Comparison of ENCODE assay signal across 11 mouse cellular contexts in genomic region chr12:8900107-8900698, GRCm38 (mm10). TPM values are rescaled to one million over a fixed set of nuclear protein-coding genes. Genes with fewer than 3 reads are reported as not detected.
DNase-seq lines count a peak whose midpoint lies in the region; ATAC-seq and TF ChIP-seq lines count a peak whose summit lies in the region.
"Had no signal": no experiment of that assay in that cellular context is flagged by ENCODE, and none has a peak within 500 bp of the region (broad histone marks: within the 10 kb centered on the region; RNA-seq: fewer than 3 reads in every experiment).

No protein-coding gene starts in this region.

- TF ChIP-seq EP300 in lung, postnatal 0 days (IDR thresholded peaks at IDR 0.05), result peak; percentile 65; the same call in 1 of the 2 replicates

- H3K4me1 ChIP-seq in heart, embryonic 11.5 days (ENCODE audit: control insufficient read depth, insufficient read depth, low read length), result peaks cover 27% of the 10 kb centered on the region
- H3K4me1 ChIP-seq in lung, postnatal 0 days (ENCODE audit: insufficient read depth, low read depth, low read length), result peaks cover 12% of the 10 kb centered on the region; the same call in 1 of the 2 replicates
- peaks cover 39% of the 10 kb centered on the region for H3K4me1 ChIP-seq in embryonic facial prominence, embryonic 12.5 days
- H3K4me1 ChIP-seq in neural tube, embryonic 15.5 days, result peaks cover 22% of the 10 kb centered on the region

- no peak overlapping the region for H3K4me3 ChIP-seq in heart, embryonic 11.5 days (ENCODE audit: low read depth, low read length)
- no peak overlapping the region for H3K4me3 ChIP-seq in lung, postnatal 0 days (ENCODE audit: low read depth, low read length)
- no peak overlapping the region for H3K4me3 ChIP-seq in embryonic facial prominence, embryonic 12.5 days
- H3K4me3 ChIP-seq in neural tube, embryonic 15.5 days (replicated peaks), result no peak overlapping the region

- H3K9me3 ChIP-seq in heart, embryonic 11.5 days (replicated peaks; ENCODE audit: control insufficient read depth, low read length), result no peaks in the 10 kb centered on the region
- H3K9me3 ChIP-seq in lung, postnatal 0 days (ENCODE audit: low read length), result no peaks in the 10 kb centered on the region
- no peaks in the 10 kb centered on the region for H3K9me3 ChIP-seq in embryonic facial prominence, embryonic 12.5 days
- H3K9me3 ChIP-seq in neural tube, embryonic 15.5 days (replicated peaks), result no peaks in the 10 kb centered on the region

- no peak overlapping the region for H3K4me2 ChIP-seq in heart, embryonic 11.5 days
- no peak overlapping the region for H3K4me2 ChIP-seq in lung, postnatal 0 days (replicated peaks; ENCODE audit: low read depth, low read length)
- no peak overlapping the region for H3K4me2 ChIP-seq in embryonic facial prominence, embryonic 12.5 days (replicated peaks)
- no peak overlapping the region for H3K4me2 ChIP-seq in neural tube, embryonic 15.5 days

- no peak for ATAC-seq in heart, embryonic 11.5 days (replicated peaks; ENCODE audit: insufficient number of reproducible peaks, low FRiP score, low TSS enrichment)
- peak; percentile 51 for ATAC-seq in lung, postnatal 0 days
- peak; percentile 38; the same call in 1 of the 2 replicates for ATAC-seq in embryonic facial prominence, embryonic 12.5 days (ENCODE audit: insufficient number of reproducible peaks, insufficient read depth, low FRiP score, low TSS enrichment)
- no peak for ATAC-seq in neural tube, embryonic 15.5 days (ENCODE audit: low FRiP score)
- no peak for ATAC-seq in frontal cortex, adult (ENCODE audit: low TSS enrichment)

- H3K36me3 ChIP-seq in heart, embryonic 11.5 days (ENCODE audit: control insufficient read depth, insufficient read depth, low read length), result no peaks in the 10 kb centered on the region
- H3K36me3 ChIP-seq in lung, postnatal 0 days (ENCODE audit: insufficient read depth, low read length), result no peaks in the 10 kb centered on the region
- H3K36me3 ChIP-seq in embryonic facial prominence, embryonic 12.5 days, result no peaks in the 10 kb centered on the region
- H3K36me3 ChIP-seq in neural tube, embryonic 15.5 days, result no peaks in the 10 kb centered on the region

- H3K9ac ChIP-seq in heart, embryonic 11.5 days (ENCODE audit: low read depth, low read length), result no peak overlapping the region
- H3K9ac ChIP-seq in lung, postnatal 0 days (replicated peaks; ENCODE audit: low read depth), result no peak overlapping the region
- no peak overlapping the region for H3K9ac ChIP-seq in embryonic facial prominence, embryonic 12.5 days
- no peak overlapping the region for H3K9ac ChIP-seq in neural tube, embryonic 15.5 days (replicated peaks)

- 13% methylated on average over 4 of the region's 4 CpGs for WGBS in heart, embryonic 11.5 days (ENCODE audit: insufficient replicate concordance)
- WGBS in lung, postnatal 0 days, result 24% methylated on average over 4 of the region's 4 CpGs
- WGBS in embryonic facial prominence, embryonic 12.5 days, result 19% methylated on average over 4 of the region's 4 CpGs
- 26% methylated on average over 4 of the region's 4 CpGs for WGBS in neural tube, embryonic 15.5 days

- H3K27ac ChIP-seq in heart, embryonic 11.5 days (ENCODE audit: low read depth, low read length), result peak overlapping the region; percentile 60; the same call in 1 of the 2 replicates
- peak overlapping the region; percentile 32; the same call in 1 of the 2 replicates for H3K27ac ChIP-seq in lung, postnatal 0 days (ENCODE audit: low read length)
- peak overlapping the region; percentile 74 for H3K27ac ChIP-seq in embryonic facial prominence, embryonic 12.5 days
- H3K27ac ChIP-seq in neural tube, embryonic 15.5 days (replicated peaks), result 0 out of 2 replicates have a peak overlapping the region, but pooled peaks have one; percentile 37
- H3K27ac ChIP-seq: macrophage had no signal

- peak; percentile 41 for TF ChIP-seq CTCF in lung, postnatal 0 days (IDR thresholded peaks at IDR 0.05)

- DNase-seq in heart, adult 9 months (ENCODE audit: low spot score in 2 of 2), result no peak
- no peak for DNase-seq in lung, postnatal 0 days (ENCODE audit: low spot score)
- DNase-seq in lung, postnatal 25 days (ENCODE audit: low spot score), result no peak
- no peak for DNase-seq in T-cell, adult 2 months (ENCODE audit: low spot score)
- DNase-seq: liver; right cerebral cortex, postnatal 25 days had no signal

- no peaks in the 10 kb centered on the region for H3K27me3 ChIP-seq in heart, embryonic 11.5 days (ENCODE audit: control insufficient read depth, insufficient read depth, low read length)
- H3K27me3 ChIP-seq in lung, postnatal 0 days (replicated peaks; ENCODE audit: insufficient read depth, low read length), result no peaks in the 10 kb centered on the region
- no peaks in the 10 kb centered on the region for H3K27me3 ChIP-seq in embryonic facial prominence, embryonic 12.5 days
- H3K27me3 ChIP-seq in neural tube, embryonic 15.5 days (replicated peaks), result no peaks in the 10 kb centered on the region

RNA-seq across cellular contexts. Expression of gene Laptm4a, which starts 21.3 kb away (rescaled TPM):
- polyA plus RNA-seq in heart, embryonic 11.5 days (2014; fragmentation: Nextera tagmentation; extraction: Ambion mirVana), result 125 and 268 TPM in 2 replicates
- polyA plus RNA-seq in lung, postnatal 0 days (2015; fragmentation: Nextera tagmentation; extraction: Ambion mirVana), result 467 and 484 TPM in 2 replicates
- polyA plus RNA-seq in embryonic facial prominence, embryonic 12.5 days (2016; fragmentation: Nextera tagmentation; extraction: Ambion mirVana), result 271 and 307 TPM in 2 replicates
- 197 and 217 TPM in 2 replicates for polyA plus RNA-seq in neural tube, embryonic 15.5 days (2015; fragmentation: Nextera tagmentation; extraction: Ambion mirVana)

RNA-seq across cellular contexts. Expression of gene Matn3, which starts 47.5 kb away (rescaled TPM):
- 0.67 and 1.3 TPM in 2 replicates for polyA plus RNA-seq in heart, embryonic 11.5 days (2014; fragmentation: Nextera tagmentation; extraction: Ambion mirVana)
- 0.33 and 0.52 TPM in 2 replicates for polyA plus RNA-seq in lung, postnatal 0 days (2015; fragmentation: Nextera tagmentation; extraction: Ambion mirVana)
- 2.0 and 2.1 TPM in 2 replicates for polyA plus RNA-seq in embryonic facial prominence, embryonic 12.5 days (2016; fragmentation: Nextera tagmentation; extraction: Ambion mirVana)
- polyA plus RNA-seq in neural tube, embryonic 15.5 days (2015; fragmentation: Nextera tagmentation; extraction: Ambion mirVana), result 1.8 and 2.7 TPM in 2 replicates
- polyA plus RNA-seq: macrophage had no signal

Comparison
In these comparisons a context has a peak if more than half of its experiments do, and no peak if none do; other contexts are left out.
1. ATAC-seq: peak in lung, postnatal 0 days (single experiment) and embryonic facial prominence, embryonic 12.5 days (single experiment); none in heart, embryonic 11.5 days (single experiment), neural tube, embryonic 15.5 days (single experiment) and frontal cortex, adult (single experiment).
2. Peak in every context shown above with its lines, with median percentiles within 50 percentile points of each other: H3K27ac ChIP-seq.